Mouse (Mus musculus) CD4-positive, CD25-positive, alpha-beta regulatory T cell (primary cell): Measurements from ENCODE around the gene Uhrf1. TPM values are rescaled to one million over a fixed set of nuclear protein-coding genes. Genes with fewer than 3 reads are reported as not detected.

Source experiments
- polyA plus RNA-seq: library from polyadenylated mRNA; unstranded; fragments of 100-300 nt; shearing (Covaris generic); gene quantifications from one replicate; pipeline ENCODE4 v1.2.1, GENCODE M21; 2017

Gene Uhrf1
- 12.0 TPM for polyA plus RNA-seq

GRCm38 (mm10) chr17:56303160-56303846 is at the start of gene Uhrf1:
Uhrf1 (plus strand) TSS chr17:56303321.

GRCm38 (mm10) chr17:56256239-56256881 is 46.8 kb upstream of the Uhrf1 start, which contains the start of gene Fem1a:
Fem1a (plus strand) TSS chr17:56256810.

GRCm38 (mm10) chr17:56276643-56277566 is 26.2 kb upstream of the Uhrf1 start, which contains the start of gene Ticam1:
Ticam1 (minus strand) TSS chr17:56276786.

GRCm38 (mm10) chr17:56292531-56293222 is 10.4 kb upstream of the Uhrf1 start, which contains the start of gene Plin3:
Plin3 (minus strand) TSS chr17:56292873.

GRCm38 (mm10) chr17:56300186-56300585 is 2.9 kb upstream of the Uhrf1 start, which contains the start of gene Arrdc5:
Arrdc5 (minus strand) TSS chr17:56300286.

GRCm38 (mm10) chr17:56325450-56326152 is 22.5 kb downstream of the Uhrf1 start, which contains the start of gene Kdm4b:
Kdm4b (plus strand) TSS chr17:56326062.

Other genes with a start within 250 kb of the Uhrf1 start
- gene Ubxn6, start 228.3 kb upstream of the Uhrf1 start, polyA plus RNA-seq, result 76.2 TPM
- 147 TPM for gene Hdgfl2, start 223.7 kb upstream of the Uhrf1 start, polyA plus RNA-seq
- gene Plin4, start 193.5 kb upstream of the Uhrf1 start, polyA plus RNA-seq, result not detected
- gene Plin5, start 185.7 kb upstream of the Uhrf1 start, polyA plus RNA-seq, result 0.08 TPM
- gene Lrg1, start 181.3 kb upstream of the Uhrf1 start, polyA plus RNA-seq, result 0.25 TPM
- 0.12 TPM for gene Sema6b, start 163.0 kb upstream of the Uhrf1 start, polyA plus RNA-seq
- 38.0 TPM for gene Tnfaip8l1, start 140.8 kb upstream of the Uhrf1 start, polyA plus RNA-seq
- 54.2 TPM for gene Mydgf, start 119.4 kb upstream of the Uhrf1 start, polyA plus RNA-seq
- 47.3 TPM for gene Dpp9, start 84.4 kb upstream of the Uhrf1 start, polyA plus RNA-seq
- 16.8 TPM for gene Fem1a, start 46.5 kb upstream of the Uhrf1 start, polyA plus RNA-seq
- 5.5 TPM for gene Ticam1, start 26.5 kb upstream of the Uhrf1 start, polyA plus RNA-seq
- 35.1 TPM for gene Plin3, start 10.4 kb upstream of the Uhrf1 start, polyA plus RNA-seq
- not detected for gene Arrdc5, start 3.0 kb upstream of the Uhrf1 start, polyA plus RNA-seq
- 57.1 TPM for gene Kdm4b, start 22.7 kb downstream of the Uhrf1 start, polyA plus RNA-seq
- gene Ptprs, start 173.2 kb downstream of the Uhrf1 start, polyA plus RNA-seq, result 44.4 TPM
- gene Znrf4, start 209.1 kb downstream of the Uhrf1 start, polyA plus RNA-seq, result not detected